Mouse (Mus musculus) right cerebral cortex, postnatal 10 days (tissue): ENCODE measurements around the gene Pot1b.

Source experiments
- DNase-seq, 2 experiments: peaks; one replicate each; pipeline ENCODE4 v3.0.0; 2021; ENCODE audit warnings: low spot score in 2 of 2

The Pot1b gene

DNA sequence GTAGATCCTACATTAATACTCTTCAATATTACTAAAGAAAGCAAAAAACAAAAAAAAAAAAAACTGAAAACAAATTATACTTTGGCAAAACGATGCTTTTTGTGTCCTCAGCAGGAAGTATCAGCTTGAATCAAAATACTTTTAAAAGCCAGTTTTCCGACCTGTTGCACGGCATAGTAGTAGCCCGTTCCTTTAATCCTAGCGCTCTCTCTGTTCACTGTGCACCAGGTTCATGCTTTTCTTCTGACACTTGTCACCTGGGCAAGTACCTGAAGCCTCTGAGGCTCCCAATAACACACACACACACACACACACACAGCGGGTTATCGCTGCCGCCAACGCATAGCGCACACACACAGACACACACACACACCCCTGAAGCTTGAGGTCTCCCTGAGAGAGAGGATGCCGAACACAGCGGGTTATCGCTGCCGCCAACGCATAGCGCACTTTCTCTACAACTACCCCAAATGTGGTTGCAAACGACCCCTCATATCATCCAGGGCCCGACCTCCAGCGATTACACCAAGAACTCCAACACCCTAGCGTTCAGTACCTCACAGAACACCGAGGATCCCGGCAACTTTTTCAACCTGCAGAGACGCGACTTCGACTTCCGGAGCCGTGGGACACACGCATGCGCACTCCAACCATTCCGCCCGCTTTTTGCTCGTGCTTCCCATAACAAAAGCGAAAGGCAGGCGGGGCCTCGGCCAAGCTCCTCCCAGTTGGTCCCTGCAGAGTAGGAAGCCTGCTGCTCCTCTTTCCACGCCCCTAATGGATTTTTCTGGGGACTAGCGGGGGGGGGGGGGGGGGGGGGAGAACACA lies at the start of gene Pot1b:
Gene Pot1b, minus strand, starts transcription at position 645 of the 828 bp plus-strand sequence.
- peak; percentile 97 to 98 for DNase-seq

DNA sequence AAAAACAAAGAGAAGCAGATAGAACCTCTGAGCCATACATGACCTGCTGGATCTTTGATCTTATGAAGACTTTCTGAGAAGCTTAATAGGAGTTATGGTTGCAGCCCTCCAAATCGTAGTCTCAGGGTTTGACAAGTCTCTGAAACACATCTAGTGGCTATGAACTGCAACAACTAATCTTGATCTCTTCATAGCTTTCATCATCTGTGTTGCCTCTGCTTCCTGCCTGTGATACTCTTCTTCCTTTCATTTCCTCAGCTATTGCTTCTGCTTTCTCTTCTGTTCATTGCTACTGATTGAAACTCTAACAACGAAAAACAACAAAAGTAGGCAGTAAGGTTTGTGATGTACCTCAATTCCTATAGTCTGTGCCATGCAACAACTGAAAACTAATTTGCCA lies 38.7 kb upstream of the Pot1b start:
- DNase-seq: no peak

DNA sequence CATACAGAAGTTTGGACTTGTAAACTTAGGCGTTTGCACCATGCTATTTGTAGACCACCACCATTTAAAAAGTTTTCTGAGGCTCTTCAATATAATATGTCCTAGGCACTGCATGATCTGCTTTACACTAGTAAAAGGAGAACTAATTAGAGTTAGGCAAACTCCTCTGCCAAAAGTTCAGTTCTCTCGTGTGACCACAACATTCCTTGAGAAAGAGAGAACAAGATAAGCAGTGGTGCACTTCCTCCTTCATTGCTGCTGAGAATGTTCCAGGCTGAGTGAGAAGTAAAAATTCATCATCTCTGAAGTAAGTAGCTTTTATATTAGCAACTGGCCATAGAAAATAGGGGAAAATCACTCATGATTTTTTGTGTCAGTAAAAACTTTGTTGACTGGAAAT lies 37.4 kb upstream of the Pot1b start, which contains the start of gene Adgre4:
Gene Adgre4, plus strand, starts transcription at position 199 of the 400 bp plus-strand sequence.
- no peak for DNase-seq

DNA sequence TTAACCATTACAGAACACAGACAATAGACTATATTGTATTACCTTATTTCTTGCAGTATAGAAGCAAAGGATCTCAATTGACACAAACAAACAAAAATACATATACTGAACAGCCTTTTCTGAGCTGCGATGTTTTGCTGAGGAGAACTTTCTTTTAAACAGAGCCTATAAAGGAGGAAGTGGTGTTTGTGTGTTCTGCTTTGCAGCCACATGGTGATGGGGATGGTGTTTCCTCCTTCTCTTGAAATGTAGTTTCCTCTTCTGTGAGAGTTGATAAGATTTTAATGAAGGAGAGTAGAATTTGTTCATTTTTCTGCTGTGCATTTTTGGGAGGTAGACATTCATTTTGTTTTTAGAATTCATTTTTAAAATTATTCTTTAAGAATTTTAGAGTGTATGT lies 24.2 kb upstream of the Pot1b start:
- no peak for DNase-seq

DNA sequence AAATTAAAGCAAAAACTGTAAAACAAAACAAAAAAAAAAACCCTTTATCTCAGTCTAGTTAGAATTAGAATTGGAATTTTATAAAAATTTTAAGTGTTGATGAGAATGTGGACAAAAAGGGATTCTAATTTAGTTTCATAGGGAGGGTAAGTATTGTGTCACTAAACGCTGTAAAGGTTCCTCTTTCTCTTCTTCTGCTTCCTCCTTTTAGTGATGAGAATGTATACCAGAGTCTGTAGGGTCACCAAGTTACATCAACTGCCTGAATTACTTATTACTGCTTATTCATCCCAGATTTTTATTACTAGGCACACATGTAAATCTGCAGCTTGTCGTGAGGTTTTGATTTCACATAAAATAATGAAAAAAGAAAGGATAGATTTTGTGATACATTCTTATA lies 13.8 kb upstream of the Pot1b start:
- no peak for DNase-seq

DNA sequence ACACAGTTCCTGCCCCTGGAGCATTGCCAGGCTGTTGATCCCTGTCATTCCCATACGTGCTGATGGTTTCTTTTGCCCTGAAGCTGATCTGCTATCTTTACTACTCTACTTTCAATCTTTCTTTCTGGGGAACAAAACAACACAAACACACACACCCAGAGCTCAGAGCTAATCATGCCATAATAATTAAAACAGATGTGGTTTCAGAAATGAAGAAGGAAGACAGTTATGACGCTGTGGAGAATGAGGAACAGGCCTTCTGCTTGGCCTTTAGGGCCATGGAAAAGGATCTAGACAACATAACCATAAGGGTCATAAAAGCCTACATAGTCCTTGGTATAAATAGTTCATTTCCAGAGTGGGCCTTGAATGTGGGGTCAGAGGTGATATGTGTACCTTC lies 9.8 kb upstream of the Pot1b start:
- no peak for DNase-seq

DNA sequence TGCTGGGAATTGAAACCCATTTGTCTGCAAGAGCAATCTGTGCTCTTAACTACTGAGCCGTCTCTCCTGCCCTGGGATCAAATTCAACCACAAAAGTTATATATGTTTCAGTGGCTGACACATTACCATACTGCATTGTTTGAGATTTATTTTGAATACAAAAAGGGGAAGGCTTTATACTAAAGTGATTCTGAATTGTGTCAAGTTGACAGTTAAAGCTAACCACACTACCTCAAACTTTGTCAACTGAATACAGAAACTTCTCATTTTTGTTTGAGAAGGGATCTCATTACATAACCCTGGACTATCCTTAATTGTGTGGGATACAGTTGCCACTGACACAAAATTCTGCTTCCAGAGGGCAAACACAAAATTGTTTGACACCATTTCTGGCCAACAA lies 8.8 kb upstream of the Pot1b start:
- DNase-seq: no peak

DNA sequence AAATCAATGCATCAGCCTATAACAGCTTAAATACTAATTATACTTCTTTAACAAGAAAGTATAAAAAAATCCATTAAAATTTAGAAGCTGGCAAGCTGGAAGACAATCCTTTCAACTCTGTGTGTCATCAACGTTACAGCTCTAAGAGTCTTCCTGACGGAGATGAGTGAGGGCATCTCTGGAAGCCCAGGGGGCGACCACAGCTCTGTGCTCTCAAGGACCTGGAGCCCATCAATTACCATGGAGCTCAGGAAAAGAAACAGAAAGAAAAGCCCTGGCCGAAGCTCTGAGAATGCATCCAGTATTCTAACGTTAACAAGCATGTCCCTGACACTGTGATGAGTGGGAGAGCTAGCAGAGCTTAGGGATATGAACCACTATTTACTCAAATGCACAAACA lies 9.6 kb downstream of the Pot1b start:
- DNase-seq: no peak

DNA sequence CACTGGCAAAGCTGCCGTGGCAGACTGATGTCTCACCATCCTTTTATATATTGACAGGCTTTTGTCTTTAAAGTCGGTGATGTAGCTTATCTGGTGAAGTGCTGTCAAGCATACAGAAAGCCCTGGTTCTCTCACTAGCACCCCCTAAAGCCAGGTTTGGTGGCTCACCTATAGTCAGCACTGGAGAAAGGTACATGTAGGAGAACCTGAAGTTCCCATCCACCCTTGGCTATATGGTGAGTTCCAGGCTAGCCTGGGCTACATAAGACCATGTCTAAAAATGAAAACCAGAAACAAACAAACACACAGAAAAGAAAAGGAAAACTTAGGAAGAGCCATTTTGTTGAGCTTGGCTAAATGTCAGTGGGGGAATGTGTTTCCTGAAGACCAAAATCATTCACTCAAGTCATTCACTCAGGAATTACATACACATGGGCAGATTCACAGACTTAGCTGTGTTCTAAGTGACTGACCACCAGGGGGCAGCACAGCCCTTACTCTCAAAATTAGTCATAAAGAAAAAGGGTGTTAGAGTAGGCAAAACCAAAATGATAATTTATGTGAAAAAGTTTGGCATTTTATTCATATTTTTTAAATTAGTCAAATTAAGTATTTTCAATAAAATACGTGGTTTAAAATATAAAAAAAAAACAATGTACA lies 10.1 kb downstream of the Pot1b start:
- DNase-seq: peak; percentile 75 to 85

DNA sequence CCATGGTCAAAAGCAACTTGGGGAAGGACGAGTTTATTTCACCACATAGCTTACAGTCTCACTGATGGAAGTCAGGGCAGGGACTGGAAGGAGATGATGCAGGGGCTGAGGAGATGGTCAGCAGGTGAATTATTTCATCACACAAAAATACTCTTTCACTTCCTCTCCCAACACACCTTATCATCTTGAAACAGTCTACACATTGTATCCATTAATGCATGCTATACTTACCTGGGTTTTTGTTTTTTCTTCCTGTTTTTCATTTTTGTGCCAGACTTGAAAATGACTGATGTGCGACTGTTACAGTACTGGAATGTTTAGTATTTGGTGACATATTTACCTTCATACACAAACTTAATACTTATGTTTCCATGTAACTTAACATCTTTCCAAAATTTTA lies 13.0 kb downstream of the Pot1b start:
- no peak for DNase-seq

DNA sequence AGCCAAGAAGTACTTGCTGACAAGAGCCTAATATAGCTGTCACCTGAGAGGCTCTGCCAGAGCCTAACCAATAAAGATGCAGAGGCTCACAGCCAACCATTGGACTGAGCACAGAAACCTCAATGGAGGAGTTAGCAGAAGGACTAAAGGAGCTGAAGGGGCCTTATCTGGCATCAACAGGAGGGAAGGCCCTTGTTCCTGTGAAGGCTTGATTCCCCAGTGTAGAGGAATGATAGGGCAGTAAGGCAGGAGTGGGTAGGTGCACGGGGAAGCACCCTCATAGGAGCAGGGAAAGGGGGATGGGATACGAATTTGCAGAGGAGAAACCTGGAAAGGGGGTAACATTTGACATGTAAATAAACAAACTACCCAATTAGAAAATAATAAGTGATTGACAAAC lies 51.3 kb downstream of the Pot1b start:
- no peak for DNase-seq

DNA sequence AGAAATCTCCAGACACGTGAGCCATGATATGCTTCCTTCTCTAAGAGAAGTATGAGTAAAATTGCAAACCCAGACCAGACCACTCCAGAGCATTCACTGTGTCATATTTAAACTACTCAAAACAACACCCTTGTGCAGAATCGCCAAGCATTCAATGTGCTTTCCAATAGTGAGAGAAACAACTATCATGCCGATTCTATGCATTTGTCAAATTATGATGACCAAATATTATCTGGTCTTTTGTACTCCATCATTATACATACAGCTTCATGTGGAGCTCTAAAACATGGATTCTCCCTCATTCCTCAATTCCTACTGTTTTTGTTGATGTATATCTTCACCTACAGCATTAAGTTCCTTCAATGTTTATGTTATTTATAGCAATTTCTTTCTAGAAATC lies 87.3 kb downstream of the Pot1b start, which contains the start of gene Vmn2r118:
Gene Vmn2r118, minus strand, starts transcription at position 101 of the 400 bp plus-strand sequence.
- DNase-seq: no peak
